Mouse (Mus musculus) CH12.LX (cell line): ENCODE measurements around the gene Olfr432. TPM values are rescaled to one million over a fixed set of nuclear protein-coding genes. Genes with fewer than 3 reads are reported as not detected.

Experiments used
- DNase-seq: peaks from one replicate; pipeline ENCODE4 v3.0.0-alpha.2; 2013; ENCODE audit errors: extremely low read depth
- H3K27ac ChIP-seq: 2 replicates; pipeline ENCODE4 v1.5.1; 2012; ENCODE audit warnings: low read depth, mild to moderate bottlenecking, control low read depth, moderate library complexity; ENCODE audit not compliant: insufficient read depth
- H3K27me3 ChIP-seq: replicated peaks from 2 replicates; pipeline ENCODE3; 2012; ENCODE audit warnings: inconsistent platforms
- H3K36me3 ChIP-seq, 2 experiments: replicated peaks in 1 of 2; 2 replicates each; pipeline versions ENCODE3 to v1.6.1; 2012; ENCODE audit warnings: inconsistent platforms in 1 of 2, low read length in 1 of 2, mild to moderate bottlenecking in 1 of 2, mixed read lengths in 1 of 2, moderate library complexity in 1 of 2; ENCODE audit not compliant: control insufficient read depth in 1 of 2, insufficient read depth in 1 of 2
- H3K4me1 ChIP-seq, 2 experiments: 2 replicates each; pipeline ENCODE4 v1.6.1; 2012; ENCODE audit warnings: inconsistent platforms in 1 of 2, moderate library complexity in 1 of 2; ENCODE audit not compliant: insufficient read depth in 2 of 2, control insufficient read depth in 1 of 2
- H3K4me2 ChIP-seq: 2 replicates; pipeline ENCODE4 v1.6.1; 2012; ENCODE audit warnings: low read depth, mild to moderate bottlenecking, control low read depth; ENCODE audit not compliant: poor library complexity, insufficient read depth, severe bottlenecking
- H3K4me3 ChIP-seq, 3 experiments: fragments of 150-350 bp in 1 of 3; sonication (generic) in 1 of 3; replicated peaks in 1 of 3; 2 replicates each; pipeline versions ENCODE3 to v1.5.1; 2011 to 2012; ENCODE audit warnings: low read depth in 2 of 3, low read length in 2 of 3, mild to moderate bottlenecking in 2 of 3, moderate library complexity in 2 of 3, control low read depth in 1 of 3, improper control_type of control experiment in 1 of 3, inconsistent platforms in 1 of 3, mixed read lengths in 1 of 3; ENCODE audit not compliant: poor library complexity in 1 of 3
- H3K79me2 ChIP-seq: replicated peaks from 2 replicates; pipeline ENCODE4 v1.6.1; 2012; ENCODE audit warnings: mild to moderate bottlenecking, moderate library complexity; ENCODE audit not compliant: control insufficient read depth, poor library complexity, insufficient read depth, severe bottlenecking; ENCODE audit errors: extremely low read depth
- H3K9ac ChIP-seq: 2 replicates; pipeline ENCODE4 v1.6.1; 2012; ENCODE audit warnings: low read depth, mild to moderate bottlenecking, control low read depth, moderate library complexity; ENCODE audit not compliant: insufficient read depth
- H3K9me3 ChIP-seq: replicated peaks from 2 replicates; pipeline ENCODE3; 2012; ENCODE audit warnings: low read length, inconsistent platforms, mixed read lengths
- BHLHE40 ChIP-seq: IDR thresholded peaks from 2 replicates; pipeline ENCODE4 v1.6.1; 2011; ENCODE audit warnings: mild to moderate bottlenecking, low read depth, low read length, improper control_type of control experiment
- CHD1 ChIP-seq: IDR thresholded peaks from 2 replicates; pipeline ENCODE4 v1.6.1; 2012; ENCODE audit warnings: low read depth, low read length, improper control_type of control experiment, inconsistent platforms
- CTCF ChIP-seq, 2 experiments: IDR thresholded peaks in 1 of 2; conservative IDR thresholded peaks in 1 of 2; 2 replicates each; pipeline ENCODE4 v1.5.1; 2011 to 2012; ENCODE audit warnings: low read depth in 2 of 2, low read length in 2 of 2, improper control_type of control experiment in 1 of 2, inconsistent platforms in 1 of 2, mild to moderate bottlenecking in 1 of 2, moderate library complexity in 1 of 2
- E2F4 ChIP-seq: IDR thresholded peaks from 2 replicates; pipeline ENCODE4 v1.6.1; 2011; ENCODE audit warnings: low read depth, low read length, improper control_type of control experiment; ENCODE audit not compliant: insufficient replicate concordance
- ELF1 ChIP-seq: IDR thresholded peaks from 2 replicates; pipeline ENCODE4 v1.6.1; 2014; ENCODE audit warnings: low read depth, mild to moderate bottlenecking, inconsistent platforms, low read length, improper control_type of control experiment
- EP300 ChIP-seq: IDR thresholded peaks from 2 replicates; pipeline ENCODE4 v1.6.1; 2011; ENCODE audit warnings: low read length, improper control_type of control experiment
- ETS1 ChIP-seq: conservative IDR thresholded peaks from 2 replicates; pipeline ENCODE4 v1.6.1; 2012; ENCODE audit warnings: low read depth, mild to moderate bottlenecking, inconsistent platforms, low read length, improper control_type of control experiment, moderate library complexity
- GABPA ChIP-seq: IDR thresholded peaks from 2 replicates; pipeline ENCODE4 v1.6.1; 2012; ENCODE audit warnings: low read depth, low read length, improper control_type of control experiment, inconsistent platforms; ENCODE audit not compliant: insufficient replicate concordance
- HCFC1 ChIP-seq: IDR thresholded peaks from 2 replicates; pipeline ENCODE4 v1.6.1; 2012; ENCODE audit warnings: low read depth, mild to moderate bottlenecking, inconsistent platforms, low read length, improper control_type of control experiment
- IRF4 ChIP-seq: IDR thresholded peaks from 2 replicates; pipeline ENCODE4 v1.6.1; 2014; ENCODE audit warnings: low read depth, mild to moderate bottlenecking, inconsistent platforms, low read length, improper control_type of control experiment
- JUN ChIP-seq: IDR thresholded peaks from 2 replicates; pipeline ENCODE4 v1.6.1; 2011; ENCODE audit warnings: low read depth, mild to moderate bottlenecking, low read length, improper control_type of control experiment, moderate library complexity; ENCODE audit not compliant: insufficient read depth
- JUND ChIP-seq: conservative IDR thresholded peaks from 2 replicates; pipeline ENCODE4 v1.6.1; 2011; ENCODE audit warnings: low read depth, low read length, improper control_type of control experiment
- KAT2A ChIP-seq: IDR thresholded peaks from 2 replicates; pipeline ENCODE4 v1.6.1; 2012; ENCODE audit warnings: low read length, improper control_type of control experiment, inconsistent platforms; ENCODE audit not compliant: insufficient replicate concordance
- MAX ChIP-seq: IDR thresholded peaks from 2 replicates; pipeline ENCODE4 v1.6.1; 2011; ENCODE audit warnings: low read length, improper control_type of control experiment
- MEF2A ChIP-seq: IDR thresholded peaks from 2 replicates; pipeline ENCODE4 v1.6.1; 2014; ENCODE audit warnings: low read depth, mild to moderate bottlenecking, inconsistent platforms, low read length, improper control_type of control experiment, borderline replicate concordance
- MYC ChIP-seq: IDR thresholded peaks from 2 replicates; pipeline ENCODE4 v1.6.1; 2011; ENCODE audit warnings: low read depth, mild to moderate bottlenecking, improper control_type of control experiment, low read length
- NELFE ChIP-seq: IDR thresholded peaks from 2 replicates; pipeline ENCODE4 v1.6.1; 2011; ENCODE audit warnings: low read depth, low read length, improper control_type of control experiment
- NRF1 ChIP-seq: IDR thresholded peaks from 2 replicates; pipeline ENCODE4 v1.6.1; 2014; ENCODE audit warnings: low read depth, mild to moderate bottlenecking, inconsistent platforms, low read length, improper control_type of control experiment, moderate library complexity
- PAX5 ChIP-seq: IDR thresholded peaks from 2 replicates; pipeline ENCODE4 v1.6.1; 2012; ENCODE audit warnings: low read length, inconsistent platforms, mixed read lengths
- POLR2A ChIP-seq: IDR thresholded peaks from 2 replicates; pipeline ENCODE4 v1.6.1; 2011; ENCODE audit warnings: low read depth, mild to moderate bottlenecking, improper control_type of control experiment, low read length
- RAD21 ChIP-seq: IDR thresholded peaks from 2 replicates; pipeline ENCODE4 v1.6.1; 2011; ENCODE audit warnings: low read depth, mild to moderate bottlenecking, low read length, improper control_type of control experiment, moderate library complexity
- SIN3A ChIP-seq: IDR thresholded peaks from 2 replicates; pipeline ENCODE4 v1.6.1; 2012; ENCODE audit warnings: low read length, improper control_type of control experiment, inconsistent platforms
- SMC3 ChIP-seq: IDR thresholded peaks from 2 replicates; pipeline ENCODE4 v1.6.1; 2011; ENCODE audit warnings: low read depth, low read length, improper control_type of control experiment
- TCF12 ChIP-seq: IDR thresholded peaks from 2 replicates; pipeline ENCODE4 v1.6.1; 2014; ENCODE audit warnings: low read depth, mild to moderate bottlenecking, inconsistent platforms, low read length, improper control_type of control experiment
- UBTF ChIP-seq: IDR thresholded peaks from 2 replicates; pipeline ENCODE4 v1.6.1; 2012; ENCODE audit warnings: low read depth, mild to moderate bottlenecking, inconsistent platforms, low read length, improper control_type of control experiment, moderate library complexity
- USF1 ChIP-seq: IDR thresholded peaks from 2 replicates; pipeline ENCODE4 v1.6.1; 2014; ENCODE audit warnings: low read depth, mild to moderate bottlenecking, inconsistent platforms, low read length, improper control_type of control experiment
- ZC3H11A ChIP-seq: IDR thresholded peaks from 2 replicates; pipeline ENCODE4 v1.6.1; 2012; ENCODE audit warnings: low read depth, mild to moderate bottlenecking, inconsistent platforms, low read length, improper control_type of control experiment
- ZMIZ1 ChIP-seq: IDR thresholded peaks from 2 replicates; pipeline ENCODE4 v1.6.1; 2012; ENCODE audit warnings: low read depth, mild to moderate bottlenecking, inconsistent platforms, low read length, improper control_type of control experiment
- ZNF384 ChIP-seq: IDR thresholded peaks from 2 replicates; pipeline ENCODE4 v1.6.1; 2012; ENCODE audit warnings: low read depth, low read length, improper control_type of control experiment, inconsistent platforms
- dilution Hi-C: fragments of 300-500 bp; cut with MboI; formaldehyde crosslinking; loops from 2 replicates; pipeline ENCODE4 v1.14.3; 2020; ENCODE audit warnings: low sequenced_read_pairs; ENCODE audit not compliant: extremely low pct_unique_long_range_greater_than_20kb, extremely low pct_ligation_motif_present
- in situ Hi-C: fragments of 300-500 bp; cut with MboI; formaldehyde crosslinking; loops from 3 replicates; pipeline ENCODE4 v1.14.3; 2019; ENCODE audit warnings: low sequenced_read_pairs, low pct_ligation_motif_present, low pct_unique_long_range_greater_than_20kb, mixed read lengths
- polyA plus RNA-seq: library from polyadenylated mRNA; unstranded; fragments of >175 nt; gene quantifications from 2 replicates; pipeline ENCODE4 v1.2.1, GENCODE M21; 2012; ENCODE audit warnings: low read depth; ENCODE audit not compliant: insufficient read length
- total RNA-seq, 2 experiments: library from RNA; depleted of rRNA; stranded (reverse); fragments of 300-350 nt in 1 of 2; fragments of >200 nt in 1 of 2; gene quantifications; 2 replicates each; pipeline ENCODE4 v1.2.3; 2012 to 2014

Gene Olfr432
- total and polyA plus RNA-seq, 3 experiments, result 0.05 to 0.13 TPM; not detected in 1

- H3K36me3 ChIP-seq, result no peaks in the 10 kb centered on the region
- no peak overlapping the region for H3K4me2 ChIP-seq
- peak; percentile 9 for DNase-seq
- in situ Hi-C loops, result no loop called here
- H3K9me3 ChIP-seq, result no peaks in the 10 kb centered on the region
- H3K4me3 ChIP-seq, result no peak overlapping the region
- no peaks in the 10 kb centered on the region for H3K27me3 ChIP-seq
- no peak overlapping the region for H3K9ac ChIP-seq
- dilution Hi-C loops, result no loop called here
- TF ChIP-seq JUN (no peak), NRF1 (no peak), NELFE (no peak), CTCF (conservative IDR thresholded peaks at IDR 0.05 in 1 of 2, IDR thresholded peaks at IDR 0.05 in 1 of 2; ENCODE audit: low read depth in 2 of 2, low read length in 2 of 2) (peak in 1 of 2 experiments; percentile 71; a peak in 2 of 4 replicates), ETS1 (no peak), IRF4 (no peak), RAD21 (peak; percentile 83), ZC3H11A (peak; percentile 67), TCF12 (no peak), GABPA (no peak), SMC3 (peak; percentile 88), E2F4 (0 out of 2 replicates have a peak, but pooled peaks have one; percentile 24), MEF2A (no peak), MAX (no peak), SIN3A (no peak), HCFC1 (no peak), UBTF (no peak), CHD1 (no peak), EP300 (no peak), POLR2A (no peak), ELF1 (no peak), USF1 (no peak), MYC (no peak), BHLHE40 (no peak), ZMIZ1 (no peak), ZNF384 (no peak), KAT2A (no peak), JUND (no peak; the same call in 1 of the 2 replicates), PAX5 (no peak)
- H3K4me1 ChIP-seq, result no peaks in the 10 kb centered on the region
- no peak overlapping the region for H3K27ac ChIP-seq
- no peaks in the 10 kb centered on the region for H3K79me2 ChIP-seq
Measured at GRCm38 (mm10) chr1:174103735-174104134, 54.7 kb downstream of the Olfr432 start.

Other genes starting within 250 kb of the Olfr432 start
- 57.8 and 89.1 TPM in 2 replicates for gene Ifi211, start 136.2 kb upstream of the Olfr432 start, total RNA-seq (2012; rRNA removed)
- gene Ifi211, start 136.2 kb upstream of the Olfr432 start, total RNA-seq (2014; rRNA removed), result 114 and 130 TPM in 2 replicates
- gene Ifi211, start 136.2 kb upstream of the Olfr432 start, polyA plus RNA-seq, result 66.6 and 67.9 TPM in 2 replicates
- 56.8 and 57.9 TPM in 2 replicates for gene Mndal, start 106.7 kb upstream of the Olfr432 start, total RNA-seq (2012; rRNA removed)
- 107 and 153 TPM in 2 replicates for gene Mndal, start 106.7 kb upstream of the Olfr432 start, total RNA-seq (2014; rRNA removed)
- gene Mndal, start 106.7 kb upstream of the Olfr432 start, polyA plus RNA-seq, result 175 and 183 TPM in 2 replicates
- gene Ifi203, start 106.5 kb upstream of the Olfr432 start, total RNA-seq (2012; rRNA removed), result 13.3 and 14.2 TPM in 2 replicates
- 27.5 and 35.8 TPM in 2 replicates for gene Ifi203, start 106.5 kb upstream of the Olfr432 start, total RNA-seq (2014; rRNA removed)
- gene Ifi203, start 106.5 kb upstream of the Olfr432 start, polyA plus RNA-seq, result 33.0 and 36.5 TPM in 2 replicates
- gene Ifi202b, start 66.5 kb upstream of the Olfr432 start, total RNA-seq (2012; rRNA removed), result not detected in 2 replicates
- not detected in 2 replicates for gene Ifi202b, start 66.5 kb upstream of the Olfr432 start, total RNA-seq (2014; rRNA removed)
- gene Ifi202b, start 66.5 kb upstream of the Olfr432 start, polyA plus RNA-seq, result not detected in 2 replicates
- 0.13 and 0.17 TPM in 2 replicates for gene Ifi205, start 17.4 kb upstream of the Olfr432 start, total RNA-seq (2012; rRNA removed)
- 0.35 and 0.45 TPM in 2 replicates for gene Ifi205, start 17.4 kb upstream of the Olfr432 start, total RNA-seq (2014; rRNA removed)
- gene Ifi205, start 17.4 kb upstream of the Olfr432 start, polyA plus RNA-seq, result 0.17 and 0.45 TPM in 2 replicates
- gene Olfr433, start 8.5 kb upstream of the Olfr432 start, total RNA-seq (2012; rRNA removed), result 0.34 and 0.51 TPM in 2 replicates
- gene Olfr433, start 8.5 kb upstream of the Olfr432 start, total RNA-seq (2014; rRNA removed), result 0.43 and 0.47 TPM in 2 replicates
- gene Olfr433, start 8.5 kb upstream of the Olfr432 start, polyA plus RNA-seq, result 0.37 and 0.54 TPM in 2 replicates
- not detected in 2 replicates for gene Olfr430, start 17.4 kb downstream of the Olfr432 start, total RNA-seq (2012; rRNA removed)
- not detected in 2 replicates for gene Olfr430, start 17.4 kb downstream of the Olfr432 start, total RNA-seq (2014; rRNA removed)
- gene Olfr430, start 17.4 kb downstream of the Olfr432 start, polyA plus RNA-seq, result not detected in 2 replicates
- not detected in 2 replicates for gene Olfr429, start 35.1 kb downstream of the Olfr432 start, total RNA-seq (2012; rRNA removed)
- gene Olfr429, start 35.1 kb downstream of the Olfr432 start, total RNA-seq (2014; rRNA removed), result not detected in 2 replicates
- gene Olfr429, start 35.1 kb downstream of the Olfr432 start, polyA plus RNA-seq, result not detected in 2 replicates
- gene Olfr427, start 47.7 kb downstream of the Olfr432 start, total RNA-seq (2012; rRNA removed), result not detected in 2 replicates
- not detected in 2 replicates for gene Olfr427, start 47.7 kb downstream of the Olfr432 start, total RNA-seq (2014; rRNA removed)
- not detected in 2 replicates for gene Olfr427, start 47.7 kb downstream of the Olfr432 start, polyA plus RNA-seq
- not detected in 2 replicates for gene Olfr231, start 72.0 kb downstream of the Olfr432 start, total RNA-seq (2012; rRNA removed)
- gene Olfr231, start 72.0 kb downstream of the Olfr432 start, total RNA-seq (2014; rRNA removed), result not detected in 2 replicates
- gene Olfr231, start 72.0 kb downstream of the Olfr432 start, polyA plus RNA-seq, result not detected in 2 replicates
- not detected in 2 replicates for gene Olfr424, start 82.3 kb downstream of the Olfr432 start, total RNA-seq (2012; rRNA removed)
- gene Olfr424, start 82.3 kb downstream of the Olfr432 start, total RNA-seq (2014; rRNA removed), result not detected in 2 replicates
- gene Olfr424, start 82.3 kb downstream of the Olfr432 start, polyA plus RNA-seq, result not detected in 2 replicates
- not detected in 2 replicates for gene Olfr420, start 106.4 kb downstream of the Olfr432 start, total RNA-seq (2012; rRNA removed)
- gene Olfr420, start 106.4 kb downstream of the Olfr432 start, total RNA-seq (2014; rRNA removed), result not detected in 2 replicates
- 0.73 and 1.1 TPM in 2 replicates for gene Olfr420, start 106.4 kb downstream of the Olfr432 start, polyA plus RNA-seq
- gene Spta1, start 123.6 kb downstream of the Olfr432 start, total RNA-seq (2012; rRNA removed), result 0.81 and 0.84 TPM in 2 replicates
- gene Spta1, start 123.6 kb downstream of the Olfr432 start, total RNA-seq (2014; rRNA removed), result 1.2 and 1.6 TPM in 2 replicates
- gene Spta1, start 123.6 kb downstream of the Olfr432 start, polyA plus RNA-seq, result 16.0 TPM in 2 replicates
- gene Olfr419, start 202.9 kb downstream of the Olfr432 start, total RNA-seq (2012; rRNA removed), result not detected in 2 replicates
- not detected in 2 replicates for gene Olfr419, start 202.9 kb downstream of the Olfr432 start, total RNA-seq (2014; rRNA removed)
- gene Olfr419, start 202.9 kb downstream of the Olfr432 start, polyA plus RNA-seq, result not detected in 2 replicates